Mouse (Mus musculus) CD4-positive helper T cell, adult 2 months (primary cell): ENCODE measurements at regions not wholly inside any gene's neighbourhood (a gene's known extent, or its start where the extent isn't known, plus 50 kb on each side); places are given as distances from the start of the nearest gene placed in this dataset.

ENCODE experiments used
- DNase-seq: peaks from one replicate; pipeline ENCODE4 v3.0.0-alpha.2; 2012; ENCODE audit warnings: low read depth, missing footprints, low spot score

DNA sequence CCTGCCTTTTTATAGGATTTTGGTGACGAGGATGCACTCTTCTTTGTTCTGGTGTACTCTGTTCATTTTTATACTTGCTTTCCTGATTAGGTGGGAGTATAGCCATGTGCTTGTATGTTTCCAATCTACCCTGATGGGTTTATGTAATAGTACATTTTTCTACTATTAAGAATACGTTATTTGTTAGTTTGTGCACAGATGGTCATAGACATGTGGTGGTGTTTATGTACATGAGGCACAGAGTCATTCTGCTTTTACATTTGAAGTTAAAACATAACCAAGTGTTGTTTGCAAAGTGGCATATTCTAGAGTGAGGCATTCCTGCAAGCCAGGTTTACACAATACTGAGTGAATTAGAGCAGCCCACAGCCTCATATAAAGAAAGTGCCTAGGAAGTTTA is 1597.7 kb upstream of the B3galt2 start:
- DNase-seq, result no peak

DNA sequence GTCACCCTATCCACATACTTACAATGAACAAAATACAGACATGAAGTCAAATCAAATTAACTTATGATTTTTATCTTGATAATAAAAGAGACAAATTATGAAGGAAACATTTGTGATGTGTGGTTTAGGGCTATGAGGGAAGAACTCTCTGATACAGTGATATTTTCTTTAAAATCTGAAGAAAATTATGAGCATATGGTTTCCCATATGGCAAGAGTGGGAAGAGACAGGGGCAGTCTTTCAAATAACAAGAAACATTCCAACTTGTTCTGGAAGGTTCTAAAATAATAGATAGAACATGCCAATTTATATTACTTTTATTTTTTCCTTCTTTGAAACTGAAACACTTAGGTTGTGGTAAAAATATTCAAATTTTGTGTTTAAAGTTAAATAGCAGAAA is 1585.3 kb upstream of the B3galt2 start:
- no peak for DNase-seq
